Mouse (Mus musculus): ENCODE results near the gene Lrsam1.
"Not testable (repeated sequence)": the region's sequence is repeated elsewhere in the genome, so short reads cannot be mapped to it uniquely, and the experiment has no call there.

The Lrsam1 gene

DNA sequence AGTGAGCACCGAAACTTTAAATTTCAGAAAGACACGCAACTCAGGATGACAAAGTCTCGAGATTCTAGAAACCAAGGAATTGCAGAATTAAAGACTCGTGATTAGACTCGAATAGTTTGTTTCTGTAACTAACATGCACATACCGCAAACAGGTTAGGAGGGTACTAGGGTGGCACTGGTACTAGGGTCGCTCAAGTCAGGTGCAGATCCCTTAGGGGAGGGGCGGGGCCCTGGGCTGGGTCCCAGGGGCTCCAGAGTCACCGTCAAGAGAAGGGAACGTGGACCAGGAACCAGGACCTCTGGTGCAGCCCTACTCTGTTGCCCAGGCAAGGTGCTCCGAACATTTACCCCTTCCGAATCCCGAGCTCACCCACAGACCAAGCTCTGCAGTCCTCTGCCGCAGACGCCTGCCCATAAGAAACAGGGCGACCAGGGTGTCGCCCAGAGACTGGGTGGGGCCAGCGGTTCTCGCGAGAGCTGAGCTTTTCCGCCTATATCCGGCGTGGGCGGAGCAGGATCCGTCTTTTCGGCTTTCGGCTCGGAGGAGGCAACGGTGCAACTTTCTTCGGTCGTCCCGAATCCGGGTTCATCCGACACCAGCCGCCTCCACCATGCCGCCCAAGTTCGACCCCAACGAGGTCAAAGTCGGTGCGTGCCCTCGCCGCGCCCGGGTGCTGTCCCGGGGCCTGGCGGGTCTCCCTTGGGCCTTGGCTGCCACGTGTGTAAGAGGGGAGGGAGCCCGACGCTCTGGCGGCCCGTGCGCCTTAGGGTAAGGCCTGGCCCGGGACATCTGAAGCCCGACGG lies at the start of gene Lrsam1, which contains the start of gene Rpl12:
Lrsam1 (minus strand) TSS at position 423 of the 804 bp plus-strand sequence.
Rpl12 (plus strand) TSS at position 368 of the 804 bp plus-strand sequence.
- in situ Hi-C loops (cut with MboI, MseI) = loop anchor here (5.0 kb wide), 1 partner anchor 171 kb away; the partner anchor contains the start of gene Garnl3

DNA sequence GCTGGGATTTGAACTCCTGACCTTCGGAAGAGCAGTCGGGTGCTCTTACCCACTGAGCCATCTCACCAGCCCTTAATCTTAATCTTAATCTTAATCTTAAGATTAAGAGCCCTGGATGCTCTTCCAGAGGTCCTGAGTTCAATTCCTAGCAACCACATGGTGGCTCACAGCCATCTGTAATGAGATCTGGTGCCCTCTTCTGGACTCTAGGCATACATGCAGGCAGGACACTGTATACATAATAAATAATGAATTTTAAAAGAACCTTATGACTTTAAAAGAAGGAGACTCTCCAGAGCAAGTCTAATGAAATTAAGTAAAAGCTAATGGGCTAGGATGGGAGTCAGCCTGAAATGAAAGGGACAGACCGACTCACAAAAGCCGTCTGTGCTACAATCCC lies 47.6 kb upstream of the Lrsam1 start:
- in situ Hi-C loops (cut with MboI, MseI) = not testable (repeated sequence)

DNA sequence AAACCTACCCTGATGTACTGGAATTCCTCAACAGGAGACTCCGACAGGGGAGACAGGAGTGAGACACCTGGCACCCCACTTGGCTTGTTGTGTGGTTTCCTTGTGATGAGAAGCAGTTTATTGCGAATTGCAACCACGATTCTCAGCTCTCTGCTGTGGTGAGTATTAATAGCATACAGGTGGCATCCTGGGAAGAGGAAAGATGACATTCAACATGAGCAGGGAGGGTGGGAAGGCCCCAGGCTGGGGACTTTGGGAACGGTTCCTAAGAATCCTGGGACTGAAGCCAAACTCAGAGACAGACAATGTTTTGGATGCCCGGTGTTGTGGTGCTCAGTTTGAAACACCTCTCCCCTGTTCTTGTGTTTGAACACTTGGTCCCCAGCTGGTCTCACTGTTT lies 43.6 kb upstream of the Lrsam1 start:
- in situ Hi-C loops (cut with MboI, MseI) = no loop called here

- in situ Hi-C loops (cut with MboI, MseI) = no loop called here
Measured at GRCm38 (mm10) chr2:33002144-33002543, 40.7 kb upstream of the Lrsam1 start.

- in situ Hi-C loops (cut with MboI, MseI) = no loop called here
Measured at GRCm38 (mm10) chr2:32999752-33000151, 38.3 kb upstream of the Lrsam1 start.

DNA sequence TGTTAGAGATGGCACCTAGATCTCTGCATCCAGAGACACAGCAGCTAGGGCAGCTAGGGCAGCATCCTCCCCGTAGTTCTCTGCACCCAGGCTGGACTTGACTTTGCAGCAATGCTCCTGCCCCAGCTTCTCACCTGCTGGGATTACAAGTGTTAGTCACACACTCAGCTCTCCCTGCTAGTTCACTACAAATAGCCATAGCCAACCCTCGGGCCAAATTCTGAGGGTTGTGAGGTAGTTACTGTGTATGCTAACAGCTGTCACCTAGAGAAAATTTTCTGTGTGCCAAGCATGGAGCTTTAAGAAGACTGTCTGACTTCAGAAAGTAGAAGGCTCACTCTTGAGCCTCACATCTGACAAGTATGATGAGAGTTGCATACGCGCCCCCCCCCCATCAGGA lies 36.4 kb upstream of the Lrsam1 start:
- in situ Hi-C loops (cut with MboI, MseI) = no loop called here

DNA sequence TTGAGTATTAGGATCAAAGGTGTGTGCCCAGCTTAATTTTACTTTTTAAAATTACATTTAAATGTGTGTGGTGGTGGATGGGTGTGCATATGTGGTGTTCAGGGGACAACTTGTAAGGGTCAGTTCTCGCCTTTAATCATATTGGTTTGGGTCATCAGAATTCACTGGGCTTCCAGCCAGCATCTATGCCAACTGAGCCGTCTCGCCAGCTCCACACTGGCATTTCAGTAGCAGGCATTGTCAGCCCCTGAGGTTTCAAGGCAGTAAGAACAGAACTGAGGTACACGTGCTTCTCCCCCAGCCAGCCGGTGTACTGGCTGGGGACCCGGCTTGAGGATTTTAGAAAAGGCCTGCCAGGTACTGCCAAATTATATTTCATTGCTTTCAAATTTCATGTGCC lies 35.7 kb upstream of the Lrsam1 start:
- in situ Hi-C loops (cut with MboI, MseI) = no loop called here

- in situ Hi-C loops (cut with MboI, MseI) = no loop called here
Measured at GRCm38 (mm10) chr2:32992130-32992529, 30.7 kb upstream of the Lrsam1 start.

- in situ Hi-C loops (cut with MboI, MseI) = no loop called here
Measured at GRCm38 (mm10) chr2:32990167-32990832, 28.9 kb upstream of the Lrsam1 start.

DNA sequence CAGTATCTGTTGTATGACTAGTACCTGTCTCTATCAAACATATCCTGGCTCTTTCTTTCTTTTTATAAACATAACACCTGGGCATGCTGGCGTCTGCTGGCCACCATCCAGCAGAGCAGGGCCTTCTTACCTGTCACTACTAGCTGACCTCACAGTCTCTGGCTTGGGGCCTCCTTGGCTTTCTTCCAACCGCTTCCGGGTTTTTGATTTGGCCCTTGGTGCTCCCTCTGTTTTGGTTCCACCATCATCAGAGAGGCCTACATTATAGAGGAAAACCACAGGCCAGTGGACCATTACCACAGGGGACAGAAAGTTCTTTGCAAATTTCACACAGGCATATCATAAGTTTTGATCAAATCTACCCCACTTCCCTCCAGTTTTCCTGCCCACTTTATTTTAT lies 28.0 kb upstream of the Lrsam1 start:
- in situ Hi-C loops (cut with MboI, MseI) = no loop called here

DNA sequence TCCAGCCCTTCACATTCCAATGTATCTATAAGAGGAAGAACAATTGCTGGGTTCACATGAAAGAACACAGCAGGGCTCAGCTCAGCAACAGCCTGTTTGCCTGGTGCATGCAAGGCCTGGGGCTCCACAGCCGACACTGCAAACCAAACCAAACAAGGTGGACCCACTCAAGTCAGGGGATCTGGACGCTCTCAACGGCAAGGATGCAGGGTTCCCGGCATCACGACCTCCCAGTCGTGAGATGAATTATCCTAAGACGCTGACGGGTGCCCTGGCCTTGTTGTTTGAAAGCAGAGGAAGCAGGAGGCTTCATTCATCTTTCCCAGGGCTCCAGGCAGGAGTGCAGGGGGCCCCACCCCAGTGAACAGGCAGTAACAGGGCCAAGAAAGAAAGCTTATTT lies 24.4 kb upstream of the Lrsam1 start:
- in situ Hi-C loops (cut with MboI, MseI) = no loop called here

DNA sequence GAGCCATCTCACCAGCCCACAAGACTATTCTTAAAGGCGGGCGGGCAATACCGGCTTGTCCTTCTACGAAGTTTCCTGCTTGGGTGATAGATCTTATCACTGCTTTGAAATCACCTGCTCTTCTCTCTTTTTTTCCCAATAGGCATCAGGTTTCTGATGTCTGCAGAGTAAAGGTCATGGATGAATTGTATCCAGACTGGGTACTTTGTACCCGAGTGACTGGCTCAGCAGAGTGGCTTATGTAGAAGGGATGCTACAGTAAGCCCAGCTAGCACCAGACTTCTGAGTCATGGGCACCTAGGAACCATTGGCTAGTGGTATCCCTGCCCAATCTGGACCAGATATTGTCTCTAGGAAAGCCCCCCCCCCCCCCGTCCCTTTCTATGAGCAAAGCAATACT lies 22.2 kb upstream of the Lrsam1 start:
- in situ Hi-C loops (cut with MboI, MseI) = no loop called here

DNA sequence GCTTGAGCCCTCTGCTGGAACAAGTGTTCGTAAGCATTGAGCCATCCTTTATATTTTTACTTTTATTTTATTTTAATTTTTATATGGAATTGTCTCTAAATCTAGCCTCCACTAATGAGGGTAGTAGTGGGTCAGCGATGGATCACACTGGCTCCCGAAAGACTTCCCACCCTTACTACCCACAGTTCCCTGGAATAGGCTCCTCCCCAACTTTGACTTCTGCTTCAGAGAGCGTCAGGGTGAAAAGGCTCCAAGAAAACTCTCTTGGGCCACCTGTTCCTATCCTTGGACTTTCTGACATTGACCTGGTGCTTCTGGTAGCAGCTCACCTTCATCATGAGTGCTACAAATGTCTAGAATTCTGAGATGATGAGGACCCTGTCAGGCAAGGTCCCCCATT lies 21.3 kb upstream of the Lrsam1 start:
- in situ Hi-C loops (cut with MboI, MseI) = no loop called here

- in situ Hi-C loops (cut with MboI, MseI) = no loop called here
Measured at GRCm38 (mm10) chr2:32981725-32982271, 20.4 kb upstream of the Lrsam1 start, which contains the start of gene Slc2a8. TSS of gene Slc2a8 (minus strand) at chr2:32982083.

DNA sequence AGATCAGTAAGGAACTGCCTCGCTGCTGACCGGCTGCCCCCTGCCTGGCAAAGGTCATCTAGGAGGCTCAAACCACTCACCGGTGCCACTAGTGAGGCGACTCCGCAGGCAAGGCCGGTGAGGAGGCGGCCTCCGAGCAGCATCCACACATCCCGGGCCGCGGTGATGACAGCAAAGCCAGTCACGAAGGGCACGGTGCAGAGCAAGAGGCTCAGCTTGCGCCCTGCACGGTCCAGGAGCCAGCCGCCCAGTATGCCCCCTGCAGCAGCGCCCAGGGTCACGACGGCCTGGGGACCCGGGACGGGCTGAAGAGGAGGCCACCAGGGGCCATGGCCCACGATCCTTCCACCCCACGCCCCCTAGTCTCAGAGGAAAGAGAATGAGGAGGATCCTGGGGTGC lies 19.9 kb upstream of the Lrsam1 start:
- in situ Hi-C loops (cut with MboI, MseI) = no loop called here

DNA sequence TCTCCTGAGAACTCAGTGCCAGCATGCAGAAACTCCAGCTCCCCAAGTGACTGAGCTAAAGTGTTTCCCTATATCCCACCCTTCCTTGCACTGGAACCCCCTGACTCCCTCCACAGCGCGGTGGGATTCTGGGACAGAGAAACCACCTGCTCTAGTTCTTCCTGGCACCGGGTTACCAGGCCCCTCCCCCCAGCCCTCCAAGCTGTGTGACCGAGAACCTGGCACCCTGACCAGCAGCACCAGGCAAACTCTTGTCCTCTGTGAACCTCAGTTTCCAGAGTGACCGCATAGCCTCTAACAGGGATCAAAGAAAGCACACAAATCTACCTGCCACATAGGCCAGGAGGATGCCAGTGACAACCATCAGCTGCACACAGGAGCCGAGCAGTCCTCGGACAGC lies 18.3 kb upstream of the Lrsam1 start:
- in situ Hi-C loops (cut with MboI, MseI) = no loop called here

- in situ Hi-C loops (cut with MboI, MseI) = no loop called here
Measured at GRCm38 (mm10) chr2:32978675-32979074, 17.3 kb upstream of the Lrsam1 start.

DNA sequence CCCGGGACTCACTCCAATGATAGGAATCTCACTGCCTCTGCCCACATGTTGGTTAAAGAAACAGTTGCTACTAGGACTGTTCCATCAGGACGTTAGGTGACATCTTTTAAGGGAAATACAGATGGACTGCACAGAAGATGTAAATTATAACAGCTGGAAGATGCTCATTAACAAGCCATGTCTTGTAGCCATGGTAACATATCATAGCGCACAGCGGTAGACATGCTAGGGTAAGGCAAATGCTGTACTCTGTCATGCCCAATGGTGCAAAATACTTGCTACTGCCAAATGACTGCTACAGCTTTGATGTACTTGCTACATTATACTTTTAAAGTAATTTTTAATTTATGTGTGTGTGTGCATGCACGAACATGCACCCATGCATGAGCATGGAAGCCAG lies 15.7 kb upstream of the Lrsam1 start:
- in situ Hi-C loops (cut with MboI, MseI) = no loop called here

- in situ Hi-C loops (cut with MboI, MseI) = no loop called here
Measured at GRCm38 (mm10) chr2:32974216-32974615, 12.8 kb upstream of the Lrsam1 start.

GRCm38 (mm10) chr2:32971235-32971634 lies 9.8 kb upstream of the Lrsam1 start:
- in situ Hi-C loops (cut with MboI, MseI) = no loop called here

DNA sequence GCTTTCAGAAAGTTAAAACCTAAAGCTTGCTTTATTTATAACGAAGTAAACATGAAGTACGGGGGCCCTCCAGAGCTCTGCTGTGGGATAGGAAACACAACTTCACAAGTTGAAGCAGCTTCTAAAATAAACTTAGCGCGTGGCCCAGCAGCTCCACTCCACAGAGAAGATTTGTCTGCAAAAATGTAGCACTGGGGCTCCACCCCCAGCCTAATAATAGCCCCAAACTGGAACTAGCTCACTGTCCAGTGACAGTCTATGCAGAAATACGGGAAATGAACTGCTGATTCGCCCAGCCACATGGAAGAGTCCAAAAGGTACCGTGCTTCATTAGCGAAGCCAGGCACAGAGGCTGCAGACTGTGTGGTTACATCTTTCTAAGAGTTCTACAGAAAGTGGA lies 7.9 kb upstream of the Lrsam1 start:
- in situ Hi-C loops (cut with MboI, MseI) = no loop called here

DNA sequence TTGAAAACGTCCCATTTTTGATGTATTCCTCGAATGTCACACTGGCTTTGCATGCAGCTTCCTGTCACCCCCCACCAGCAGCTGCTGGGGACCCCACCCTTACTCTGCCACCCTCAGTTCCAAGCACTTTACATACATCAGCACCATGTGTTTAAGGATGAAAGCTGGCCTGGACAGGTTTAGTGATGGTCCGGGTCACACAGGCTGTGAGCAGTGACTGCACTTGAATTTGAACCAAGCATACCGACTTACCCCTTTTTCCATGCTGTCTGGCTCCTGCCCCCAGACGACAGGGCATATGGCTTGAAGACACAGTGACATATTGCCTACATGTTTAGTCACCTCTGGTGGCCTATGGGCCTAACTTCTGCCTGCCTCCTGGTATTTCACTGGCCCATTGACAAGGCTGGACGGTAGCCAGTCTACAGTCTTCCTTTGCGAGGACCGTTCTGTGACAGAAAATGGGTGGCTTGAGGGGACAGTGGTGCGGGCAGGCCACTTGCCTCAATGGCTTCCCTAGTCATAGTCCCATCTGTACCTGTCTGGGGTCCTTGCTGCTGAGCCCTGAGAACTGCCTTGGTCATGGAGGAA lies 6.7 kb upstream of the Lrsam1 start:
- in situ Hi-C loops (cut with MboI, MseI) = no loop called here
